Mouse (Mus musculus) CD8-positive naive resting alpha-beta T cell, adult 57 days (primary cell): Measurements from ENCODE around the gene Ckap4. TPM values are rescaled to one million over a fixed set of nuclear protein-coding genes. Genes with fewer than 3 reads are reported as not detected.

ENCODE experiments used
- total RNA-seq: library from RNA; stranded (reverse); gene quantifications from one replicate; pipeline ENCODE4 v1.2.4, GENCODE M21; 2023

Ckap4 gene
- 3.1 TPM for total RNA-seq

DNA sequence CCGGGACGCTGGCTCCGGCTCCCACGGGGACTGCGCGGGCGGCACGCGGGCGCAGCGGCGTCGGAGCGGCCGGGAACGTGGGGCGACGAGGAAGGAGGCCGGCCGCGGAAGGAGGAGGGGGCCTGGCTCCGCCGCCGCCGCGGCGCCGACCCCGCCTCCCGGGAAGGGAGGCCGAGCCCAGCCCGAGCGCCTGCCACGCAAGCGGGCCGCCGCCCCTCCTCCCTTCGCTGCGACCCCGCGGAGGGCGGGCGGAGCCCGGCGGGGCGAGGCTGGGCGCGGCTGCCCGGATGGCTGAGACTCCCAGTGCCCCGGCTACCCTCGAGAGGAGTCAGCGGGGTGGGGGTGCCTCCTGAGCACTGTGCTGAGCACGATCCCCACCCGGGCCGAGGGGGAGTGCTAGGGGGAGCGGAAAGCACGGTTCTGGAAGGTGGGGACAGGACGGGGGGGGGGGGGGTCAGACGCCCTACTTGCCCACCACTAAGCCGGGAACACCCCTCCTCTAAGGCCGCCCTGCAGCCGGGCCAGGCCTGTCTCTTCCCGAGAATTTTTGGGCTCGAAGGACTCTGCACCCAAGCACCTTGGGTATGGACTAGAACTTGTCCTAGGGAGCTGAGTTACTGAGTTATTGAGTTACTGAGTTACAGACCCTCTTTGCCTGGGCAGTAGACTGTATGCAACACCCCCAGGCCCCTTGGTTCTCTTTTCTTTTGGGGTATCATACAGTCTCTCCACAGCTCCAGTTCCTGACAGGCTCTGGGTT lies at the start of gene Ckap4:
TSS of gene Ckap4 (minus strand) at position 151 of the 760 bp plus-strand sequence.

DNA sequence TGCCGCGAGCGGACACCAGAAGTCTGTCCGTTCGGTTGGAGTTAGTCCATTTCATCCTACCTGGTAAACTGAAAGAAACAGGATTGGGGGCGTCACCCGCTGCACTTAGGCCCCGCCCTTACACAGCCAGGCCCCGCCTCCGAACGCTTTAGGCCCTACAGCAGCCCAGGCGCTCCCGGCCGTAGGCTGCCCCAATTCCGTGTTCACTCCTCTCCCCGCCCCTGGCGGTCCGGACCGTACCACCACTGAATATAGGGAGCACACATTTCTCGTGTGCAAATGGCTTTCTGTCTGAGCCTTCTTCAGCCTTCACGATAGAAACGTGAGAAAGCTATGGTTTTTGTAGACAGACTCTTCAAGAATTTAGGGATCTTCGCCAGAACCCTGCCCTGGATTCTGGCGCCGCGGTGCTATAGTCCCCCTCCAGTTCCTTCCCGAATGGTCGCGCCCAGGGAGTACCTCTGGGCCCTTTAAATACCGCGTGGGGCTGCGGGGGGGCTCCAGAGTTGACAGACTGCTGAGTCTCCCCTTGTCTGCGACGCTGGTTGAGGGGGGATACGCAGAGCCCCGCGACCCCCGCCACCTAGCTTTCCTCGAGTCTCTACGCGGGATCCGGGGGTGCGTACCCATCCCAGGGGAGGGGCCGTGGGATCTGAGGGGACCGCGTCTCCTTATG lies 42.7 kb upstream of the Ckap4 start, which contains the start of gene Tcp11l2:
TSS of gene Tcp11l2 (plus strand) at position 232 of the 676 bp plus-strand sequence.

Other genes starting within 250 kb of the Ckap4 start
- gene Nuak1, start 93.5 kb downstream of the Ckap4 start, total RNA-seq = 0.31 TPM
- 202 TPM for gene Tcp11l2, start 42.6 kb upstream of the Ckap4 start, total RNA-seq
- gene Polr3b, start 88.2 kb upstream of the Ckap4 start, total RNA-seq = 40.1 TPM
- gene Rfx4, start 222.0 kb upstream of the Ckap4 start, total RNA-seq = not detected